Mouse (Mus musculus) limb, embryonic 13.5 days (tissue): ENCODE results near the gene Rhobtb1. TPM values are rescaled to one million over a fixed set of nuclear protein-coding genes. Genes with fewer than 3 reads are reported as not detected.

Source experiments
- ATAC-seq: fragments of 200-750 bp; cut with Nextera tagmentation; 2 replicates; pipeline ENCODE4 v1.8.0; 2017; ENCODE audit warnings: low read depth, moderate number of reproducible peaks, moderate TSS enrichment; ENCODE audit not compliant: low FRiP score
- H3K27ac ChIP-seq: fragments of 300-500 bp; sonication (generic); 2 replicates; pipeline ENCODE4 v1.5.1; 2015; ENCODE audit warnings: inconsistent platforms, mild to moderate bottlenecking, moderate library complexity
- H3K27me3 ChIP-seq: fragments of 300-500 bp; sonication (generic); 2 replicates; pipeline ENCODE4 v1.6.1; 2015; ENCODE audit warnings: mild to moderate bottlenecking, inconsistent platforms
- H3K36me3 ChIP-seq: fragments of 300-500 bp; sonication (generic); 2 replicates; pipeline ENCODE4 v1.6.1; 2015; ENCODE audit warnings: inconsistent platforms, mild to moderate bottlenecking, moderate library complexity
- H3K4me1 ChIP-seq: fragments of 300-500 bp; sonication (generic); 2 replicates; pipeline ENCODE4 v1.6.1; 2015; ENCODE audit warnings: inconsistent platforms
- H3K4me2 ChIP-seq: fragments of 300-500 bp; sonication (generic); replicated peaks from 2 replicates; pipeline ENCODE4 v1.6.1; 2015; ENCODE audit warnings: inconsistent platforms, mild to moderate bottlenecking, moderate library complexity
- H3K4me3 ChIP-seq: fragments of 300-500 bp; sonication (generic); 2 replicates; pipeline ENCODE4 v1.5.1; 2015; ENCODE audit warnings: moderate library complexity, mild to moderate bottlenecking, inconsistent platforms
- H3K9ac ChIP-seq: fragments of 300-500 bp; sonication (generic); 2 replicates; pipeline ENCODE4 v1.6.1; 2015; ENCODE audit warnings: mild to moderate bottlenecking, inconsistent platforms
- H3K9me3 ChIP-seq: fragments of 300-500 bp; sonication (generic); 2 replicates; pipeline ENCODE4 v1.6.1; 2016; ENCODE audit warnings: inconsistent platforms
- WGBS: fragments of 180-500 bp; shearing (Covaris S2); methylation state at CpG from one replicate; pipeline ENCODE4 v1.1.7; 2015; 5-methylcytosine and 5-hydroxymethylcytosine counted together
- polyA plus RNA-seq: library from polyadenylated mRNA; unstranded; fragments of >200 nt; fragmentation: Nextera tagmentation; extraction: Ambion mirVana; gene quantifications from 2 replicates; pipeline ENCODE4 v1.2.1, GENCODE M21; 2015

Gene Rhobtb1
- polyA plus RNA-seq, 1 experiment from 2014 or later: 36.7 TPM

DNA sequence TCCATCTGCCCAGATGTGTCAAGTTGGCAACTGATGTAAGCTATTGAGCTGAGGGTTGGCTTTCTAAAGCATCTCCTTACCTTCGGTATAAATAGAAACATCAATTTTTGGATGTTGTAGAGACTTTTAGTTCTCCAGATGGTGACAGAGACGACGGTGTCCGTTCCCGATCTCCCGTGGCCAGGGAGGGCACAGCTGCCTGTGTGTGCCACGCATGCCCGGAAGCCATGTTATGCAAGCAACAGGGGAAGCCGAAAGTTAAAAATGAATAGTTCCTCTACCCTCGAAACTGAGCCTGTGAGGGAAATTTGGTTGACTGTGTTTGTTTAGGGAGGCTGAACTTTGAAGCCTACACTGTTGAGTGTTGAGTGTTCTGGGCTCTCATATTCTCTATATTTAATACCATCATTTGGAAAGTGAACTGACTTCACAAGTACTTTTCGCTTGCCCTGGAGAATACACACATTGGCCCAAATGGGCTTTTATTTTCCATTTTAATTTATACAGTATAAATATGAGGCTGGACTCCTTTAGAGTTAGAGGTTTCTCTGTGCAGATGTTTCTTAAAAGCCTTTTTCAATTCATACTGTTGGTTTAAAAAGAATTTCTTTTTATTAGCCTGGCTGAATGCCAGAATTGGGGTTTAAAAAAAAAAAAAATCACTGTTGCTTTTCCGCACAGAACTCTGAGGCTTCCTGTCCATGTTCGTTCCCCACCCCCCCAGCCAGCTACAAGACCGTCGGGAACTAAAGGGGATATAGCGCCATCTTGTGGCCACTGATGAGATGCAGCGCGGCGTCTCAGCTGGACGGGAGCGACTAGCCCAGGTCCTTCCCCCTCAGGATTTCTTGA lies 169.7 kb downstream of the Rhobtb1 start:
- peak; percentile 93 for ATAC-seq
- no peaks in the 10 kb centered on the region; the same call in 1 of the 2 replicates for H3K9me3 ChIP-seq
- 34% methylated on average over 21 of the region's 21 CpGs for WGBS
- H3K4me3 ChIP-seq: peak overlapping the region; percentile 22
- H3K4me1 ChIP-seq: peaks cover 20% of the 10 kb centered on the region
- H3K27ac ChIP-seq: peak overlapping the region; percentile 89
- H3K4me2 ChIP-seq: peak overlapping the region; percentile 52
- no peaks in the 10 kb centered on the region for H3K36me3 ChIP-seq
- H3K9ac ChIP-seq: no peak overlapping the region
- H3K27me3 ChIP-seq: no peaks in the 10 kb centered on the region

DNA sequence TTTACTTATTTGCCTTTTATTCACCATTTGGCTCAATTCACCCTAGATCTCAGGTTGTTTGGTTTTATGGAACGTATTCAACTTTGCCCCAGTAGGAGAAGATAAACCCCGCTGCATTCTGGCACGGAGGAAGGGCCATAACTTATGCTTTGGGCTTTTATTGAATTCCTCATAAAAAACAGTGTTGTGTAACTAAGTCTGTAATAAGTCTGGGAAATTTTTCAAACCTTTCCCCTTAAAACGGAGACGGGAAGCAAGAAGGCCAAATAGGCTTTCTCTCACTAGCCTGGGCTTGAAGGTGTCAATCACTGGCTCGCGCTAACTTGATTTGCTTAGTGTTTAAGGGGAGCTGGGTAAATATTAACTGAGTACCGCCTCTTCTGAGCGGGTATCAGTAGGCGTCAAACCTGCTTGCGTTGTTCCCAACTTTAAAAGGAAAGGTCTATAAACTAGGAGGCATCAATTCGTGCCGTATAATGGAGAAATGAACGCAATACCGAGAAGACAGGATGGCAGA lies 170.3 kb downstream of the Rhobtb1 start:
- Histone ChIP-seq H3K36me3 (no peaks in the 10 kb centered on the region), H3K9ac (no peak overlapping the region), H3K4me2 (peak overlapping the region; percentile 52), H3K27me3 (no peaks in the 10 kb centered on the region), H3K27ac (peak overlapping the region; percentile 73; the same call in 1 of the 2 replicates), H3K4me3 (peak overlapping the region; percentile 22), H3K4me1 (peaks cover 20% of the 10 kb centered on the region), H3K9me3 (no peaks in the 10 kb centered on the region; the same call in 1 of the 2 replicates)
- 30% methylated on average over 15 of the region's 15 CpGs for WGBS
- no peak; the same call in 1 of the 2 replicates for ATAC-seq

DNA sequence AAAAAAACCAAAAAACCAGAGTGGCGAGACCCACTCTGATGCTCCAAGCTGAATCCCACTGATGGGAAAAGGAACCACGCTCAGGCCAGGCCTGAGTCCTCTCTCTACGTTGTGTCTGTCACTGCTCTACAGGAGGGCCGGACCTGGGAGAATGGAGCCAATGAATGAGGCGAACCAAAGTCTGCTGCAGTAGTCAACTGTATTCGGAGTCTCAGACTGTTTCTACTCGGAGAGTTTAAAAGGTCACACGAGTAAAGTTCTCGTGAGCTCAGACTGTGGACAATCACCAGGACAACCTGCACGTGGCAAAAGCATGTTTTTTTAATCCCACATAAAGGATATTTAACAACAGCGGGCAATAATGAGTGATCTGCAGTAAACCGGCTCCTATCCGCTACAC lies 172.8 kb downstream of the Rhobtb1 start:
- no peak overlapping the region for H3K4me2 ChIP-seq
- WGBS: 63% methylated on average over 13 of the region's 13 CpGs
- H3K9me3 ChIP-seq: no peaks in the 10 kb centered on the region
- H3K36me3 ChIP-seq: no peaks in the 10 kb centered on the region
- ATAC-seq: no peak
- H3K27ac ChIP-seq: no peak overlapping the region
- H3K9ac ChIP-seq: no peak overlapping the region
- H3K4me1 ChIP-seq: peaks cover 20% of the 10 kb centered on the region
- H3K4me3 ChIP-seq: no peak overlapping the region
- no peaks in the 10 kb centered on the region for H3K27me3 ChIP-seq

DNA sequence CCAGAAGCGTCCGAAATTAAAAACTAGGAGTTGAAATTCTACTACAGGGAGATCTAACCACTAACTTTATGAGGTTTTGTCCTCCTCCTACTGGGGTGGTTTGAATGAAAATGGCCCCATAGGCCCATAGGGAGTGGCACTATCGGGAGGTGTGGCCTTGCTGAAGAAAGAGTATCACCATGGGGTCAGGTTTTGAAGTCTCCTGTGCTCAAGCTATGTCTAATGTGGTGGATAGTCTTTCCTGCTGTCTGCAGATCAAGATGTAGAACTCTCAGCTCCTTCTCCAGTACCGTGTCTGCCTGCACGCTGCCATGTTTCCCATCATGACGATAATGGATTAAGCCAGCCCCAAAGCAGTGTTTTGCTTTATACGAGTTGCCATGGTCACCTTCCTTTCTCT lies 173.6 kb downstream of the Rhobtb1 start:
- Histone ChIP-seq H3K4me2 (no peak overlapping the region), H3K36me3 (no peaks in the 10 kb centered on the region), H3K4me3 (no peak overlapping the region), H3K27ac (no peak overlapping the region), H3K4me1 (peaks cover 20% of the 10 kb centered on the region), H3K9ac (no peak overlapping the region), H3K9me3 (no peaks in the 10 kb centered on the region), H3K27me3 (no peaks in the 10 kb centered on the region)
- 93% methylated on average over 7 of the region's 7 CpGs for WGBS
- ATAC-seq: no peak

DNA sequence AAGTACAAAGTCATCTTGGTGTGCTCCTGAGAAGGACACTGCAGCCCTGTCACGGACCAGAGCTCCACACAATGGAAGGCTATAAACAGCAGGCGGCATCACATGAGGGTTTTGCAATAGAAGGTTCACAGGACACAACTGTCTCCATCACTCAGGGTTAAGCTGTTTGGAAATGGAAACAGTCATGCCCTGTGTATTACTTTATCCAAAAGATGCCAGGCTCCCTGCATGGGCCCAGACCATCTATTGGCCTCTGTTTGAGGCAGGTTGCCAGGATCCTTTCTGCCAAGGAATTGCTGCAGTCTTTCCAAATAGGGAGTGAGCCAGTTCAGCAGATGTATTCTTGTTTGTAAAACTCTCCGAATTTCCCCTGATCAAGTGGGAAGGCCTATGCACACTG lies 175.2 kb downstream of the Rhobtb1 start:
- 92% methylated on average over 3 of the region's 3 CpGs for WGBS

DNA sequence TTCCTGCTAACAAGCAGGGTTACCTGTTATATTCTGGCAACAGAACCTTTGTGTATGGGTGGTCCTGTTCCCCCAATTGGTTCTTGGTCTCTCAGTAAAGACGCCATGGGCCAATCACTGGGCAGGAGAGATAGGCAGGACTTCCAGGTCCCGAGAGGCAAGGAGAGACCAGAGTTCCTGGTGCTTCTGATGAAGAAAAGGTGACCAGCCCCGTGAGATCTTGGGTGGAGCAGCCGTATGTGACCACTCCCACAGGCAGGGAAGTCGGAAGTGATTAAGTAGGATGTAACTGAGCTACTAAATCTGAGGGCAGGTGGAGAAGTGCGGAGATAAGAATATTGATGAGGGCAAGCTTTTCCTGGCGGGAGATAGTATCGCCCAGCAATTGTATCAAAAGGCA lies 176.1 kb downstream of the Rhobtb1 start:
- 68% methylated on average over 8 of the region's 8 CpGs for WGBS
- H3K4me3 ChIP-seq: no peak overlapping the region
- ATAC-seq: no peak

More for the DNA sequence above, 175.2 kb downstream of the Rhobtb1 start:
- H3K4me2 ChIP-seq: no peak overlapping the region
- H3K36me3 ChIP-seq: no peaks in the 10 kb centered on the region
- peaks cover 10% of the 10 kb centered on the region for H3K4me1 ChIP-seq
- H3K4me3 ChIP-seq: no peak overlapping the region
- no peak for ATAC-seq
- no peak overlapping the region; the same call in 1 of the 2 replicates for H3K27ac ChIP-seq
- H3K27me3 ChIP-seq: no peaks in the 10 kb centered on the region
- H3K9me3 ChIP-seq: no peaks in the 10 kb centered on the region
- H3K9ac ChIP-seq: no peak overlapping the region

DNA sequence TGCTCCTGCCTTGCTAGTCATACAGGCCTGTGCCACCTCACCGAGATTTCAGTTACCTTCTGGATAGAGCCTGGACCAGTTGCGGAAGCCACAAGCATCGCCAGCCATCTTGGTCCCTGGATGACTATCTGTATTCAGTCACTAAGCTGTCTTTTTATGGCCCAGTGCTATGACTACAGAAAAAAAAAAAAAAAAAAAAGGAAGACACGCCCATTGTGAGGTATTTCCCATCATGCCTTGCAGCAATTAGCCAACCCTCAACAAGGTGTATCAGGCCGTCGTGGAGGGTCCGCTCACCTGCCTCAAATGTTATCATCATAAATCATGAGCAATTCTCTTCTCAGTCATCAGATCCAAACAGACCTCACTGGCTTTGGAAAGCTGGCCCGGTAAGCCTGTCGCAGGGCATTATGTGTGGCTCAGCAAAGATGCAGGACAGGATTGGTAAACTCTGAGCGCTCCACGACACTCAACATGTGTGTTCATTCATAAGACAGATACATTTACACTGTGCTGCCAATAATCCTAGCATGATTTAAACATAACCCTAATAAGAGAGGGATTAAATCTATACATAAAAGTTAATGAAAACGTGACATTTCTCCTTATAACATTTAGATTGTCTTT lies 176.9 kb downstream of the Rhobtb1 start:
- no peak overlapping the region for H3K4me2 ChIP-seq
- no peaks in the 10 kb centered on the region; the same call in 1 of the 2 replicates for H3K4me1 ChIP-seq
- no peaks in the 10 kb centered on the region for H3K27me3 ChIP-seq
- ATAC-seq: no peak
- H3K9ac ChIP-seq: no peak overlapping the region
- no peak overlapping the region for H3K4me3 ChIP-seq
- H3K27ac ChIP-seq: no peak overlapping the region
- H3K9me3 ChIP-seq: no peaks in the 10 kb centered on the region
- 90% methylated on average over 12 of the region's 12 CpGs for WGBS
- H3K36me3 ChIP-seq: 0 out of 2 replicates have a peak, but pooled peaks cover under 1% of the 10 kb centered on the region

More for the DNA sequence above, 176.1 kb downstream of the Rhobtb1 start:
- Histone ChIP-seq H3K4me2 (no peak overlapping the region), H3K4me1 (peaks cover 1% of the 10 kb centered on the region; the same call in 1 of the 2 replicates), H3K9ac (no peak overlapping the region), H3K27me3 (no peaks in the 10 kb centered on the region), H3K27ac (no peak overlapping the region), H3K9me3 (no peaks in the 10 kb centered on the region), H3K36me3 (no peaks in the 10 kb centered on the region)

DNA sequence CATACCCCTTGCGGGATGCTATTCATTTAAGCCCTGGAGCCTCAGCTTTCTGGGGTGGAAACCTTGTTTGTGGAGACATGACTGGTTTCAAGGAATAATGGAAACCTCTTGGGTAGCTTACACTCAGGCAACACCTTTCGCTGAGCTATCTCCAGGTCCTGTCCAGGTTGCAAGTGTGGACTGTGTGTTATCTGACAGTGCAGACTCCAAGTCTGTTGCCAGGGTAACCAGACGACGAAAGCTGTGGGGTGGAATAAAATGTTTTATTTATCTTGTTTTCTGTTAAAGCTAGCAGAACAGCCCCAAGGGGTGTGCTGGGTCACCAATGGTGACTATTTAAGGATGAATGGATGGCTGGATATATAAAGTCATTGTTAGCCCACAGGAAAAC lies 177.4 kb downstream of the Rhobtb1 start:
- Histone ChIP-seq H3K4me1 (no peaks in the 10 kb centered on the region; the same call in 1 of the 2 replicates), H3K27me3 (no peaks in the 10 kb centered on the region), H3K9ac (no peak overlapping the region), H3K4me3 (no peak overlapping the region), H3K9me3 (no peaks in the 10 kb centered on the region), H3K27ac (no peak overlapping the region), H3K4me2 (no peak overlapping the region), H3K36me3 (0 out of 2 replicates have a peak, but pooled peaks cover 3% of the 10 kb centered on the region)
- WGBS: 68% methylated on average over 4 of the region's 4 CpGs
- no peak for ATAC-seq

DNA sequence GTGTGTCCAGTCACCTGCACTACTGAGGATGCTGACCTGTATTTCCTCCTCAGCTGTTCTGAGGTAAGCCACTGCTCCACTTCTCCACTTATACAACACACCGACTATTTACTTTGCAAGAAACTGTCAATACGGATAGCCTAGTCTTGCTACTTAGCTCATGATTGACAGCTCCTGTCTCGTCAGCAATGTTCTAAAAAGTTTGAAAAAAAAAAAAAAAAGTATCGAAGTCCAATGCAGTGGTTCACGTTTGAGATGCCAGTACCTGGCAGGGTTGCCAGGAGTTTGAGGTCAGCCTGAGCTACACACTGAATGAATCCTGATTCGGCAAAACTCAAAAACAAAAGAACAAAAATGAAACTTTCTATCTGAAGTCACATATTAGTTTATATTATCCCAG lies 180.0 kb downstream of the Rhobtb1 start:
- no peaks in the 10 kb centered on the region for H3K4me1 ChIP-seq
- no peak overlapping the region for H3K9ac ChIP-seq
- peaks cover 19% of the 10 kb centered on the region for H3K36me3 ChIP-seq
- no peak for ATAC-seq
- H3K27ac ChIP-seq: no peak overlapping the region
- no peak overlapping the region for H3K4me2 ChIP-seq
- H3K4me3 ChIP-seq: no peak overlapping the region
- WGBS: 84% methylated on average over 6 of the region's 6 CpGs
- no peaks in the 10 kb centered on the region for H3K27me3 ChIP-seq
- H3K9me3 ChIP-seq: no peaks in the 10 kb centered on the region

DNA sequence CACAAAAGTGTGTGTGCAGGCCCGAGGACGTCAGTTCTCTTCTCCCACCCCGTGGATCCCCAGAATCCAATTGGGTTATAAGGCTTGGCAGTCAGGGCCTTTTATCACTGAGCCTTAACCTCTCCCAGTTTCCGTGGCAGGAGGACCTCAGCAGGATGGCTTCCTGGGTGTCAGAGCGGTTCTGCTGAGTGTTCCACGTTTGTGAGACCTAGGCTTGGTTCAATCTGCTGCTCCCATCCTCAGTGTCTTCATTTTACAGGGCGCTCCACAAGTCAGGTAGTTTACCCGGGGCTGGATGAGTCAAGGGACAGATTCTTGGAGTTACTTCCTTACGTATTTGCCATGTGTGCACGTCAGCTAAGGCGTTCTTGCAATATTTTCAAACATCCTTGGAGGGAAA lies 182.0 kb downstream of the Rhobtb1 start:
- no peak for ATAC-seq
- Histone ChIP-seq H3K4me1 (no peaks in the 10 kb centered on the region), H3K27me3 (no peaks in the 10 kb centered on the region), H3K9ac (no peak overlapping the region), H3K36me3 (peaks cover 39% of the 10 kb centered on the region), H3K27ac (no peak overlapping the region), H3K4me3 (no peak overlapping the region), H3K4me2 (no peak overlapping the region), H3K9me3 (no peaks in the 10 kb centered on the region)
- WGBS: 89% methylated on average over 11 of the region's 11 CpGs

DNA sequence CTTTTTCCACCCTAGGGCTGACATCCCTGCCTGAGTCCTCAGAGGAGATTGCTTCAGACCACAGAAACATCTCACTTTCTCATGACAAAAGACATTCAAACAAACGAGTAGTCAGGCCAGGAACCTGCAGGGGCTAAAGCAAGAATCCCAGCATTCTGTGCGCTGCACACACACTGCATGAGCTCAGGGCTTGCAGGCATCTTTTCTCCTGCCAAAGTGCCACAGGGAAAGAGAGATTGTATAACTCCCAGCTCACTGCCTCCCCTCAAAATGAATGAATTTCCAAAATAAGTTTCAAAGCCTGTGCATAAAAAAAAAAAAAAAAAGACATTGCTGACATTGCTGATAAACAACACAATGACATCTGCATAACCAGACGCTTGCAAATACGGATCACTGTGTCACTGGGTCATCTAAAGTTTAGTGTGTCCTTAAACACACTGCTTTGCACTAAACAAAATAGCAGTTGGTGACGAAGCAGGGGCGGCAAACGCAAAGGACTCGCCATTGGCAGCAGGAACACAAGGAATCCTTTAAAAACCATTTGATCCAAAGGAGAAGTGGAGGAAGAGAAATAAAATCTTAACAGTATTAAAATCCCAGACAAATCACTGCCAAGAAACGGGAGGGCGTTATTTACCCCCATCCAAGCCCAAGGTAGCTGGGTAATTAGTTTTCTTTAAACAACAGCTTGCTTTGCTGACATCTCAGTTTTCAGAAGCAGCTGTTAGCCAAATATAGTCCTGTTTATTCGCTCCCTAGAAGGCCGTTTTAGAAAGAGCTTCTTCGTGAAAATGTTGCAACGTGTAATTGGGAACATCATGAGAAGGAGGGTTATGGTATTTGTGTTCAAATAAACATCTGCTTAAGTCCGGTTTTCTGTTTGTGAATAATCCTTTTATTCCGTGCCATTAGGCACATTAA lies 183.3 kb downstream of the Rhobtb1 start:
- 0 out of 2 replicates have a peak overlapping the region, but pooled peaks have one; percentile 58 for H3K27ac ChIP-seq
- no peak overlapping the region for H3K4me3 ChIP-seq
- ATAC-seq: no peak
- peaks cover 51% of the 10 kb centered on the region for H3K36me3 ChIP-seq
- H3K27me3 ChIP-seq: no peaks in the 10 kb centered on the region
- WGBS: 73% methylated on average over 16 of the region's 16 CpGs
- no peaks in the 10 kb centered on the region for H3K4me1 ChIP-seq
- H3K9ac ChIP-seq: no peak overlapping the region
- H3K9me3 ChIP-seq: no peaks in the 10 kb centered on the region
- H3K4me2 ChIP-seq: no peak overlapping the region
